Mouse (Mus musculus) layer of hippocampus, postnatal 10 days (tissue): ENCODE results near the gene Olfr524. TPM values are rescaled to one million over a fixed set of nuclear protein-coding genes. Genes with fewer than 3 reads are reported as not detected.

Source experiments
- DNase-seq, 2 experiments: peaks; one replicate each; pipeline ENCODE4 v3.0.0; 2021; ENCODE audit warnings: low spot score in 2 of 2
- long read RNA-seq: library from polyadenylated mRNA; stranded (forward); transcript quantifications from one replicate; pipeline ENCODE4 v2.0.0, GENCODE M21; 2023
- total RNA-seq, 2 experiments: library from RNA; stranded (reverse); gene quantifications; 2 replicates each; pipeline ENCODE4 v1.2.3; 2021

Gene Olfr524
- total RNA-seq, result not detected
- long read RNA-seq, partial matches to known transcripts, result 0 of 1 reads
- long read RNA-seq, other reads (novel, unspliced or antisense), result 1 of 1 reads

GRCm38 (mm10) chr7:140205864-140206263, at the start of gene Olfr524:
Gene Olfr524, minus strand, starts transcription at chr7:140205964.
- DNase-seq, result no peak

- DNase-seq, result no peak
Observed at GRCm38 (mm10) chr7:140253780-140254299, 48.1 kb upstream of the Olfr524 start.

GRCm38 (mm10) chr7:140247216-140247615, 41.5 kb upstream of the Olfr524 start, which contains the start of gene 5830411N06Rik:
Gene 5830411N06Rik, plus strand, starts transcription at chr7:140247284.
- DNase-seq, result no peak

GRCm38 (mm10) chr7:140233696-140234095, 27.9 kb upstream of the Olfr524 start:
- peak; percentile 44 to 56 for DNase-seq

- no peak for DNase-seq
Observed at GRCm38 (mm10) chr7:140231026-140231425, 25.3 kb upstream of the Olfr524 start.

GRCm38 (mm10) chr7:140228476-140228875, 22.7 kb upstream of the Olfr524 start:
- no peak for DNase-seq

- DNase-seq, result no peak
Observed at GRCm38 (mm10) chr7:140224209-140224608, 18.4 kb upstream of the Olfr524 start.

GRCm38 (mm10) chr7:140220375-140220774, 14.6 kb upstream of the Olfr524 start:
- DNase-seq, result no peak

GRCm38 (mm10) chr7:140219268-140219667, 13.5 kb upstream of the Olfr524 start:
- no peak for DNase-seq

- DNase-seq, result no peak
Observed at GRCm38 (mm10) chr7:140217967-140218366, 12.2 kb upstream of the Olfr524 start, which contains the start of gene Cd163l1. Gene Cd163l1, plus strand, starts transcription at chr7:140218267.

- no peak for DNase-seq
Observed at GRCm38 (mm10) chr7:140213841-140214240, 8.1 kb upstream of the Olfr524 start.

- DNase-seq, result no peak
Observed at GRCm38 (mm10) chr7:140208677-140209076, 2.9 kb upstream of the Olfr524 start.

- DNase-seq, result no peak
Observed at GRCm38 (mm10) chr7:140208153-140208552, 2.4 kb upstream of the Olfr524 start.

GRCm38 (mm10) chr7:140206904-140207303, 1.1 kb upstream of the Olfr524 start:
- no peak for DNase-seq

GRCm38 (mm10) chr7:140201090-140201489, 4.7 kb downstream of the Olfr524 start:
- DNase-seq, result no peak

GRCm38 (mm10) chr7:140196002-140196401, 9.8 kb downstream of the Olfr524 start:
- DNase-seq, result no peak

- no peak for DNase-seq
Observed at GRCm38 (mm10) chr7:140194031-140194430, 11.7 kb downstream of the Olfr524 start.

- no peak for DNase-seq
Observed at GRCm38 (mm10) chr7:140192851-140193250, 12.9 kb downstream of the Olfr524 start.

- no peak for DNase-seq
Observed at GRCm38 (mm10) chr7:140192445-140192844, 13.3 kb downstream of the Olfr524 start.

GRCm38 (mm10) chr7:140190435-140190834, 15.3 kb downstream of the Olfr524 start:
- DNase-seq, result no peak

GRCm38 (mm10) chr7:140188391-140189328, 17.1 kb downstream of the Olfr524 start:
- DNase-seq, result peak; percentile 19 to 41

- no peak for DNase-seq
Observed at GRCm38 (mm10) chr7:140187721-140188390, 17.9 kb downstream of the Olfr524 start.
